Mouse (Mus musculus) lung, postnatal 0 days (tissue): ENCODE data around the gene Krt82. TPM values are rescaled to one million over a fixed set of nuclear protein-coding genes. Genes with fewer than 3 reads are reported as not detected.

Experiments used
- ATAC-seq: fragments of 200-750 bp; cut with Nextera tagmentation; 2 replicates; pipeline ENCODE4 v1.8.0; 2017; ENCODE audit warnings: moderate library complexity
- DNase-seq: peaks from one replicate; pipeline ENCODE4 v3.0.0-alpha.2; 2016; ENCODE audit warnings: low spot score
- H3K27ac ChIP-seq: fragments of 300-500 bp; sonication (generic); 2 replicates; pipeline ENCODE4 v1.5.1; 2014; ENCODE audit warnings: antibody characterized with exemption, mild to moderate bottlenecking, low read length, mixed read lengths
- H3K27me3 ChIP-seq: fragments of 300-500 bp; sonication (generic); replicated peaks from 2 replicates; pipeline ENCODE4 v1.6.1; 2014; ENCODE audit warnings: low read length, mixed read lengths; ENCODE audit not compliant: insufficient read depth
- H3K36me3 ChIP-seq: fragments of 300-500 bp; sonication (generic); 2 replicates; pipeline ENCODE4 v1.6.1; 2014; ENCODE audit warnings: low read length, mixed read lengths; ENCODE audit not compliant: insufficient read depth
- H3K4me1 ChIP-seq: fragments of 300-500 bp; sonication (generic); 2 replicates; pipeline ENCODE4 v1.6.1; 2014; ENCODE audit warnings: antibody characterized with exemption, low read depth, low read length, mixed read lengths; ENCODE audit not compliant: insufficient read depth
- H3K4me2 ChIP-seq: fragments of 300-500 bp; sonication (generic); replicated peaks from 2 replicates; pipeline ENCODE4 v1.6.1; 2014; ENCODE audit warnings: low read depth, mild to moderate bottlenecking, low read length, moderate library complexity, mixed read lengths
- H3K4me3 ChIP-seq: fragments of 300-500 bp; sonication (generic); 2 replicates; pipeline ENCODE4 v1.5.1; 2014; ENCODE audit warnings: low read depth, low read length
- H3K9ac ChIP-seq: fragments of 300-500 bp; sonication (generic); replicated peaks from 2 replicates; pipeline ENCODE4 v1.6.1; 2014; ENCODE audit warnings: low read depth, mild to moderate bottlenecking
- H3K9me3 ChIP-seq: fragments of 300-500 bp; sonication (generic); 2 replicates; pipeline ENCODE4 v1.6.1; 2016; ENCODE audit warnings: low read length, mixed read lengths
- CTCF ChIP-seq: IDR thresholded peaks from 2 replicates; pipeline ENCODE4 v1.5.1; 2016; ENCODE audit warnings: antibody characterized with exemption, mild to moderate bottlenecking
- EP300 ChIP-seq: IDR thresholded peaks from 2 replicates; pipeline ENCODE4 v1.6.1; 2016; ENCODE audit warnings: antibody characterized with exemption, mild to moderate bottlenecking, control low read depth
- WGBS: fragments of 180-500 bp; shearing (Covaris S2); extraction: QIAGEN DNeasy Blood & Tissue Kit; methylation state at CpG from one replicate; pipeline ENCODE4 v1.1.7; 2014; 5-methylcytosine and 5-hydroxymethylcytosine counted together
- polyA plus RNA-seq: library from polyadenylated mRNA; unstranded; fragments of >200 nt; fragmentation: Nextera tagmentation; extraction: Ambion mirVana; gene quantifications from 2 replicates; pipeline ENCODE4 v1.2.1, GENCODE M21; 2015

Krt82 gene
- not detected in 2 replicates for polyA plus RNA-seq

GRCm38 (mm10) chr15:101550567-101550966, at the start of gene Krt82:
TSS of gene Krt82 (minus strand) at chr15:101550667.
- Histone ChIP-seq H3K4me3 (no peak within 1 kb of the TSS), H3K9me3 (no peaks in the 10 kb centered on the region), H3K27ac (no peak within 1 kb of the TSS), H3K4me1 (no peaks in the 10 kb centered on the region), H3K27me3 (no peaks in the 10 kb centered on the region), H3K4me2 (no peak within 1 kb of the TSS), H3K36me3 (no peaks in the 10 kb centered on the region), H3K9ac (no peak within 1 kb of the TSS)
- 85% methylated on average over 7 of the region's 7 CpGs for WGBS
- no peak for TF ChIP-seq CTCF
- TF ChIP-seq EP300, result no peak
- ATAC-seq, result no peak
- no peak for DNase-seq

GRCm38 (mm10) chr15:101599123-101599522, 48.7 kb upstream of the Krt82 start:
- Histone ChIP-seq H3K27ac (no peak overlapping the region), H3K9ac (no peak overlapping the region), H3K4me3 (no peak overlapping the region), H3K36me3 (no peaks in the 10 kb centered on the region), H3K4me1 (no peaks in the 10 kb centered on the region), H3K9me3 (no peaks in the 10 kb centered on the region), H3K27me3 (no peaks in the 10 kb centered on the region), H3K4me2 (no peak overlapping the region)
- TF ChIP-seq CTCF, result no peak
- TF ChIP-seq EP300, result no peak
- 49% methylated on average over 6 of the region's 6 CpGs for WGBS
- no peak for DNase-seq
- no peak for ATAC-seq

- WGBS, result 80% methylated on average over 10 of the region's 10 CpGs
- Histone ChIP-seq H3K27me3 (no peaks in the 10 kb centered on the region), H3K9me3 (no peaks in the 10 kb centered on the region), H3K4me1 (no peaks in the 10 kb centered on the region), H3K4me2 (no peak overlapping the region), H3K9ac (no peak overlapping the region), H3K4me3 (no peak overlapping the region), H3K36me3 (no peaks in the 10 kb centered on the region), H3K27ac (no peak overlapping the region)
- ATAC-seq (no peak), DNase-seq (no peak)
- no peak for TF ChIP-seq EP300
- peak; percentile 31 for TF ChIP-seq CTCF
Measured at GRCm38 (mm10) chr15:101588216-101588615, 37.7 kb upstream of the Krt82 start.

GRCm38 (mm10) chr15:101584456-101584855, 34.0 kb upstream of the Krt82 start:
- no peak for DNase-seq
- no peak for TF ChIP-seq EP300
- no peak for TF ChIP-seq CTCF
- WGBS, result 10% methylated on average over 2 of the region's 2 CpGs

GRCm38 (mm10) chr15:101583211-101583965, 32.9 kb upstream of the Krt82 start:
- H3K27ac ChIP-seq, result no peak overlapping the region
- H3K4me2 ChIP-seq, result no peak overlapping the region
- H3K36me3 ChIP-seq, result no peaks in the 10 kb centered on the region
- TF ChIP-seq CTCF (no peak), EP300 (peak; percentile 48)
- H3K9ac ChIP-seq, result no peak overlapping the region
- 71% methylated on average over 8 of the region's 8 CpGs for WGBS
- peak; percentile 41; the same call in 1 of the 2 replicates for ATAC-seq
- no peaks in the 10 kb centered on the region for H3K9me3 ChIP-seq
- DNase-seq, result peak; percentile 57
- no peaks in the 10 kb centered on the region for H3K4me1 ChIP-seq
- H3K27me3 ChIP-seq, result no peaks in the 10 kb centered on the region
- no peak overlapping the region for H3K4me3 ChIP-seq

More at GRCm38 (mm10) chr15:101584456-101584855, 34.0 kb upstream of the Krt82 start:
- Histone ChIP-seq H3K4me3 (no peak overlapping the region), H3K9ac (no peak overlapping the region), H3K36me3 (no peaks in the 10 kb centered on the region), H3K4me1 (no peaks in the 10 kb centered on the region), H3K27me3 (no peaks in the 10 kb centered on the region), H3K9me3 (no peaks in the 10 kb centered on the region), H3K27ac (no peak overlapping the region), H3K4me2 (no peak overlapping the region)
- ATAC-seq, result no peak

GRCm38 (mm10) chr15:101581701-101582100, 31.2 kb upstream of the Krt82 start:
- Histone ChIP-seq H3K27ac (no peak overlapping the region), H3K4me3 (no peak overlapping the region), H3K27me3 (no peaks in the 10 kb centered on the region), H3K9ac (no peak overlapping the region), H3K4me2 (no peak overlapping the region), H3K9me3 (no peaks in the 10 kb centered on the region), H3K4me1 (no peaks in the 10 kb centered on the region), H3K36me3 (no peaks in the 10 kb centered on the region)
- 54% methylated on average over 3 of the region's 3 CpGs for WGBS
- DNase-seq (no peak), ATAC-seq (no peak)
- no peak for TF ChIP-seq CTCF
- no peak for TF ChIP-seq EP300
